Mouse (Mus musculus): ENCODE results near the gene Lck. TPM values are rescaled to one million over a fixed set of nuclear protein-coding genes. Genes with fewer than 3 reads are reported as not detected.

The Lck gene
- polyA plus RNA-seq, 1 experiment from 2014 or later = 3.1 TPM

DNA sequence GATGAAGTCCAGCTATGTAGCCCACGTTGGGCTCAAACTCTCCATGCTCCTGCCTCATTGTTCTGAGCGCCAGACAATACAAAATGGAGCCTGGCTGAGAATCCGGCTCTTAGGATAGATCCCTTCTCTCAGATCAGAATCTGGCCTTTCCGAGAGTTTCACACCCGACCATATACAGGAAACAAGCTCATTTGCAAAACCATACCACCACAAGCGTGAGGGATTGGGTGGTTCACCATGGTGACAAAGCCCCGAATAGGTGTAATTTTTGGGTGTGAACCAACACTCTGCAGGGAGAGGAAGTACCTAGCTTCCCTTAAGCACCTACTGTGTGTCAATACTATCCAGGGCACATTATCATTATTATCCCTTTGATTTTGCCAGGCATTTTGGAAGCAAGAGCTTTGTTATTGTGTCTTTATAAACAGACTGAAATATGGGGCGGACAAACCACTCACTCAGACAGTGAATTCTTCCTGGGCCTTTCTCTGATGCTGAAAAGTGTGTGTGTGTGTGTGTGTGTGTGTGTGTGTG is 1.8 kb downstream of the Lck start:
- no peak for TF ChIP-seq CTCF (IDR thresholded peaks at IDR 0.05; ENCODE audit: low read depth)
- Histone ChIP-seq H3K9ac (ENCODE audit: low read depth, low read length) (no peak overlapping the region), H3K4me2 (replicated peaks; ENCODE audit: low read depth) (no peak overlapping the region), H3K27me3 (replicated peaks; ENCODE audit: control insufficient read depth, insufficient read depth, low read length) (no peaks in the 10 kb centered on the region), H3K4me1 (replicated peaks; ENCODE audit: control insufficient read depth, insufficient read depth, low read length) (no peaks in the 10 kb centered on the region), H3K4me3 (ENCODE audit: low read depth, low read length) (no peak overlapping the region), H3K36me3 (ENCODE audit: control insufficient read depth, insufficient read depth) (no peaks in the 10 kb centered on the region), H3K9me3 (ENCODE audit: control insufficient read depth) (no peaks in the 10 kb centered on the region), H3K27ac (ENCODE audit: low read depth, low read length) (no peak overlapping the region)
- ATAC-seq = no peak
- WGBS = 77% methylated on average over 8 of the region's 8 CpGs

GRCm38 (mm10) chr4:129570028-129570427 is 3.4 kb downstream of the Lck start:
- H3K27ac ChIP-seq (ENCODE audit: low read depth, low read length) = no peak overlapping the region
- ATAC-seq = no peak
- H3K4me3 ChIP-seq (ENCODE audit: low read depth, low read length) = no peak overlapping the region
- WGBS = 81% methylated on average over 6 of the region's 6 CpGs
- no peak overlapping the region for H3K4me2 ChIP-seq (replicated peaks; ENCODE audit: low read depth)
- no peak overlapping the region for H3K9ac ChIP-seq (ENCODE audit: low read depth, low read length)
- H3K36me3 ChIP-seq (ENCODE audit: control insufficient read depth, insufficient read depth) = no peaks in the 10 kb centered on the region
- TF ChIP-seq CTCF (IDR thresholded peaks at IDR 0.05; ENCODE audit: low read depth) = no peak
- H3K9me3 ChIP-seq (ENCODE audit: control insufficient read depth) = no peaks in the 10 kb centered on the region
- H3K4me1 ChIP-seq (replicated peaks; ENCODE audit: control insufficient read depth, insufficient read depth, low read length) = no peaks in the 10 kb centered on the region
- no peaks in the 10 kb centered on the region for H3K27me3 ChIP-seq (replicated peaks; ENCODE audit: control insufficient read depth, insufficient read depth, low read length)

GRCm38 (mm10) chr4:129568366-129568765 is 5.1 kb downstream of the Lck start:
- 93% methylated on average over 7 of the region's 7 CpGs for WGBS
- Histone ChIP-seq H3K27ac (ENCODE audit: low read depth, low read length) (no peak overlapping the region), H3K27me3 (replicated peaks; ENCODE audit: control insufficient read depth, insufficient read depth, low read length) (no peaks in the 10 kb centered on the region), H3K9me3 (ENCODE audit: control insufficient read depth) (no peaks in the 10 kb centered on the region), H3K36me3 (ENCODE audit: control insufficient read depth, insufficient read depth) (no peaks in the 10 kb centered on the region), H3K9ac (ENCODE audit: low read depth, low read length) (no peak overlapping the region), H3K4me1 (replicated peaks; ENCODE audit: control insufficient read depth, insufficient read depth, low read length) (no peaks in the 10 kb centered on the region), H3K4me3 (ENCODE audit: low read depth, low read length) (no peak overlapping the region), H3K4me2 (replicated peaks; ENCODE audit: low read depth) (no peak overlapping the region)
- ATAC-seq = no peak
- no peak for TF ChIP-seq CTCF (IDR thresholded peaks at IDR 0.05; ENCODE audit: low read depth)

DNA sequence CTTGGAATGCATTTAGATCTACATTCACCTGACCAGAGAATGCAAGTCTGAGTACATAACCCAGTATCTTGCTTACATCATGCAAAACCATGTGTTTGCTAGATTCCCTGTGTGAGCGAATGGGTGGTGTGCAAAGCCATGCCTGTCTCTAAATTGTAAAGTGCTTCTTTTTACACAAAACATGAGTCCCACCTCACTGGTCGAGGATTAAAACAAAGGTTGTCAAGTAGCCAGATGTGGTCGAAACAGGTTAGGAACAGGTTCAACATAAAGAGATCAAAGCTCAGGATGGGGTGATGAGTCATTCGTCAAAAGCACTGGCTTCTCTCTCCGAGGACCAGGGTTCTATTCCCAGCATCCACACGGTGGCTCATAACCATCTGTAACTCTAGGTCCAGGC is 8.3 kb downstream of the Lck start:
- 75% methylated on average over 6 of the region's 6 CpGs for WGBS
- ATAC-seq = no peak
- no peak for TF ChIP-seq CTCF (IDR thresholded peaks at IDR 0.05; ENCODE audit: low read depth)
- H3K9ac ChIP-seq (ENCODE audit: low read depth, low read length) = no peak overlapping the region
- no peak overlapping the region for H3K4me3 ChIP-seq (ENCODE audit: low read depth, low read length)
- no peaks in the 10 kb centered on the region for H3K9me3 ChIP-seq (ENCODE audit: control insufficient read depth)
- no peak overlapping the region for H3K27ac ChIP-seq (ENCODE audit: low read depth, low read length)
- no peaks in the 10 kb centered on the region for H3K27me3 ChIP-seq (replicated peaks; ENCODE audit: control insufficient read depth, insufficient read depth, low read length)
- no peaks in the 10 kb centered on the region for H3K36me3 ChIP-seq (ENCODE audit: control insufficient read depth, insufficient read depth)
- H3K4me1 ChIP-seq (replicated peaks; ENCODE audit: control insufficient read depth, insufficient read depth, low read length) = no peaks in the 10 kb centered on the region
- H3K4me2 ChIP-seq (replicated peaks; ENCODE audit: low read depth) = no peak overlapping the region

GRCm38 (mm10) chr4:129563718-129564117 is 9.7 kb downstream of the Lck start:
- Histone ChIP-seq H3K4me2 (replicated peaks; ENCODE audit: low read depth) (no peak overlapping the region), H3K9ac (ENCODE audit: low read depth, low read length) (no peak overlapping the region), H3K4me3 (ENCODE audit: low read depth, low read length) (no peak overlapping the region), H3K27ac (ENCODE audit: low read depth, low read length) (no peak overlapping the region), H3K9me3 (ENCODE audit: control insufficient read depth) (no peaks in the 10 kb centered on the region), H3K4me1 (replicated peaks; ENCODE audit: control insufficient read depth, insufficient read depth, low read length) (no peaks in the 10 kb centered on the region), H3K36me3 (ENCODE audit: control insufficient read depth, insufficient read depth) (no peaks in the 10 kb centered on the region), H3K27me3 (replicated peaks; ENCODE audit: control insufficient read depth, insufficient read depth, low read length) (no peaks in the 10 kb centered on the region)
- no peak for TF ChIP-seq CTCF (IDR thresholded peaks at IDR 0.05; ENCODE audit: low read depth)
- 16% methylated on average over 8 of the region's 8 CpGs for WGBS
- peak; percentile 65 for ATAC-seq

- TF ChIP-seq CTCF (IDR thresholded peaks at IDR 0.05; ENCODE audit: low read depth) = no peak
- H3K27me3 ChIP-seq (replicated peaks; ENCODE audit: control insufficient read depth, insufficient read depth, low read length) = no peaks in the 10 kb centered on the region
- ATAC-seq = no peak
- no peaks in the 10 kb centered on the region for H3K9me3 ChIP-seq (ENCODE audit: control insufficient read depth)
- H3K4me2 ChIP-seq (replicated peaks; ENCODE audit: low read depth) = no peak overlapping the region
- H3K4me1 ChIP-seq (replicated peaks; ENCODE audit: control insufficient read depth, insufficient read depth, low read length) = no peaks in the 10 kb centered on the region
- 59% methylated on average over 5 of the region's 5 CpGs for WGBS
- H3K4me3 ChIP-seq (ENCODE audit: low read depth, low read length) = no peak overlapping the region
- no peaks in the 10 kb centered on the region for H3K36me3 ChIP-seq (ENCODE audit: control insufficient read depth, insufficient read depth)
- H3K9ac ChIP-seq (ENCODE audit: low read depth, low read length) = no peak overlapping the region
- H3K27ac ChIP-seq (ENCODE audit: low read depth, low read length) = no peak overlapping the region
Observed at GRCm38 (mm10) chr4:129561184-129561583, 12.3 kb downstream of the Lck start.

Data from intestine, postnatal 0 days (tissue).